Mouse (Mus musculus): ENCODE results near the gene Trabd2b. TPM values are rescaled to one million over a fixed set of nuclear protein-coding genes. Genes with fewer than 3 reads are reported as not detected.

Trabd2b gene
- polyA plus RNA-seq, 1 experiment from 2014 or later = 2.0 TPM

DNA sequence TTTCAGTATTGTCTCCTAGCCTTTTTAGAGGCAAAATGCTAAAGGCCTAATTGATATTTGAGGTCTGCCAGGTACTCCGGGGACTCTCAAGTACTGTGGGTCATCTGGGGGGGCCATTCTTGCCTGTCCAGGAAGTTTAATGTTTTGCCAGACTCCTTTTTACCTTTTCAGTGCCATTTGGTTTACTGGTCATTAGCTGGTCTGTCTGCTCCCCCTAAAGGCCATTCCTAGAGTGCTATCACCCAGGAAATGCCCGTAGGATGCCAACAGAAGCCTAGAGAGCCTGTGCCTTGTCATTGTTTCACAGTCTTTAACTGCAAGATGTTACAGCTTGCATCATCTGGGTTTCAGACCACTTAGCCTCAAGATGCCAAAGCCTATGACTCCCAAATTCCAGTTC, 35.7 kb downstream of the Trabd2b start:
- H3K4me1 ChIP-seq (replicated peaks; ENCODE audit: control insufficient read depth, insufficient read depth, low read length) = no peaks in the 10 kb centered on the region
- no peaks in the 10 kb centered on the region for H3K36me3 ChIP-seq (ENCODE audit: control insufficient read depth, insufficient read depth, low read length)
- no peak overlapping the region for H3K9ac ChIP-seq (ENCODE audit: low read depth, low read length)
- H3K9me3 ChIP-seq (ENCODE audit: control insufficient read depth, low read length) = no peaks in the 10 kb centered on the region
- H3K27me3 ChIP-seq (ENCODE audit: control insufficient read depth, insufficient read depth, low read length) = no peaks in the 10 kb centered on the region
- no peak overlapping the region for H3K27ac ChIP-seq (ENCODE audit: low read depth, low read length)
- ATAC-seq (ENCODE audit: low FRiP score) = no peak
- no peak overlapping the region for H3K4me2 ChIP-seq (replicated peaks; ENCODE audit: low read depth, low read length)
- WGBS = 71% methylated on average over 2 of the region's 2 CpGs
- H3K4me3 ChIP-seq (ENCODE audit: low read depth, low read length) = no peak overlapping the region
- no peak for DNase-seq (ENCODE audit: low spot score)

DNA sequence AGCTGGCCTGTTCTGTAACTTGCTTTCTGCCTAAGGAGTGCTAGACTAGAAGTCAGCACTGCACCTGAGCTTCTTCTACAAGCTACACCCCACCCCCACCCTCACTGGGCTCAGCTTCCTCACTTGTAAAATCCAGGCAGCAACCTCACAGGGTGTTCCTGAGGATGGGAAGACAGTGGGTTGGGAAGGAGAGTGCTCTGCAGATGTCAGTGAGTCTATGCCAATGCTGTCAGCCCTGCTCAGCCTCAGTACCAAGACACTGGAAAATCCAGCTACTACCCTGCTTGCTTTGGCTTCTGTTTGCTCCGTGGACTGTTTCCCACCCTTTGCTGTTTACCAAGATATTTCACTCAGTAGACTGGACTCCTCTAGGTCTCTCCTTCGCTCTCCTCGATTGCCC, 36.1 kb downstream of the Trabd2b start:
- Histone ChIP-seq H3K27ac (ENCODE audit: low read depth, low read length) (no peak overlapping the region), H3K36me3 (ENCODE audit: control insufficient read depth, insufficient read depth, low read length) (no peaks in the 10 kb centered on the region), H3K9ac (ENCODE audit: low read depth, low read length) (no peak overlapping the region), H3K4me2 (replicated peaks; ENCODE audit: low read depth, low read length) (no peak overlapping the region), H3K9me3 (ENCODE audit: control insufficient read depth, low read length) (no peaks in the 10 kb centered on the region), H3K4me3 (ENCODE audit: low read depth, low read length) (no peak overlapping the region), H3K4me1 (replicated peaks; ENCODE audit: control insufficient read depth, insufficient read depth, low read length) (no peaks in the 10 kb centered on the region), H3K27me3 (ENCODE audit: control insufficient read depth, insufficient read depth, low read length) (no peaks in the 10 kb centered on the region)
- DNase-seq (ENCODE audit: low spot score) (no peak), ATAC-seq (ENCODE audit: low FRiP score) (no peak)
- 87% methylated on average over 3 of the region's 3 CpGs for WGBS

DNA sequence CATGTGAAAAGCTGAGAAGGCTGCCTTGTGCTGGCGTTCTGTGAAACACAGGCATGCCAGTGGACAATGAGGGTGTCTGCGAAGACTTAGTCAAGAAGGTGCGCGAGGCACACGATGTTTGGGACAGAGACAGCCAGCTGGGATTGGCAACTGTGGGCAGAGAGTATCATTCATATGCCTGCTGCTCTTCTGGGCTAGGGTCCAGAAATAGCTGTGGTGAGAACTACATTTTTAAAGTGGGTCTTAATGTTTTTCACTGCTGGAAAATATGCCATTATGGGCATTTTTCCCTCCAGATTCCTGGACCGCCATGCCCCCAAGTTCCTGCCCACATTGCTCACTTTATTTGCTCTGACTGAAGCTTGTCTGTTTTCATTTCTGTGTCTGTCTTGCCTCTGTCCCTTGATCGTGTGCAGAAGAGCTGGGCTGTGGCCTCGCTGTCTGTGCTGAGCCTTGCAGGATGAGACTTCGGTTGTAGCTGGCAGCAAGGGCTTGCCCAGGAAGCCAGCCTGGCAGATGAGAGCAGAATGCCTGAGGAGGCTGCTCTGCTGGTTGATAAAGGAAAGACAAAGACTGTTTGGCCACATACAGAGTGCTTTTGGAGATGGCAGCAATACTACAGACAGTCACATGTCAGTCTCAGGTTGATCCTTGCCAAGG, 42.0 kb downstream of the Trabd2b start:
- DNase-seq (ENCODE audit: low spot score) (no peak), ATAC-seq (ENCODE audit: low FRiP score) (no peak)
- H3K36me3 ChIP-seq (ENCODE audit: control insufficient read depth, insufficient read depth, low read length) = no peaks in the 10 kb centered on the region
- no peak overlapping the region for H3K9ac ChIP-seq (ENCODE audit: low read depth, low read length)
- 94% methylated on average over 9 of the region's 9 CpGs for WGBS
- no peaks in the 10 kb centered on the region for H3K4me1 ChIP-seq (replicated peaks; ENCODE audit: control insufficient read depth, insufficient read depth, low read length)
- H3K27me3 ChIP-seq (ENCODE audit: control insufficient read depth, insufficient read depth, low read length) = no peaks in the 10 kb centered on the region
- H3K4me3 ChIP-seq (ENCODE audit: low read depth, low read length) = no peak overlapping the region
- no peak overlapping the region for H3K27ac ChIP-seq (ENCODE audit: low read depth, low read length)
- H3K4me2 ChIP-seq (replicated peaks; ENCODE audit: low read depth, low read length) = no peak overlapping the region
- H3K9me3 ChIP-seq (ENCODE audit: control insufficient read depth, low read length) = no peaks in the 10 kb centered on the region

DNA sequence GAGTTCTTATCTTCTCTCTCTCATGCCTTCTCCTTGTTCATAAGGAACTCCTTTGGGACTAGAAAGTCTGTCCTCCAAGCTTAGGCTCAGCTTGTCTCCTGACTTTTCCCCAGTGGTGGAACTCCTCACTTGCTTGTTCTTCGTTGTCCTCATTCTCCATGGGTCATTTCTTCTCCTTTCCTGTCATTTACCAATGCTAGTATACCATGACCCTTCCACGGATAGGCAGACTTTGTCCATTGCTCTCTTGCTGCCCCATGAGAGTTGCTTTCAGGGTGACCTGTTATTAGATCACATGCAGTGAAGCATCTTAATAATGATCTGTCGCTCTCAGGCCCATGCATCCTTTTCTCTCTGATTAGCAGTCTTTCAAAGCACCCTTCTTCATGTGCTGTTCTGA, 46.6 kb downstream of the Trabd2b start:
- Histone ChIP-seq H3K27me3 (ENCODE audit: control insufficient read depth, insufficient read depth, low read length) (no peaks in the 10 kb centered on the region), H3K9me3 (ENCODE audit: control insufficient read depth, low read length) (no peaks in the 10 kb centered on the region), H3K4me1 (replicated peaks; ENCODE audit: control insufficient read depth, insufficient read depth, low read length) (no peaks in the 10 kb centered on the region), H3K4me2 (replicated peaks; ENCODE audit: low read depth, low read length) (no peak overlapping the region), H3K36me3 (ENCODE audit: control insufficient read depth, insufficient read depth, low read length) (no peaks in the 10 kb centered on the region), H3K4me3 (ENCODE audit: low read depth, low read length) (no peak overlapping the region), H3K9ac (ENCODE audit: low read depth, low read length) (no peak overlapping the region), H3K27ac (ENCODE audit: low read depth, low read length) (no peak overlapping the region)
- WGBS = 64% methylated on average over 3 of the region's 3 CpGs
- no peak for DNase-seq (ENCODE audit: low spot score)
- no peak for ATAC-seq (ENCODE audit: low FRiP score)

DNA sequence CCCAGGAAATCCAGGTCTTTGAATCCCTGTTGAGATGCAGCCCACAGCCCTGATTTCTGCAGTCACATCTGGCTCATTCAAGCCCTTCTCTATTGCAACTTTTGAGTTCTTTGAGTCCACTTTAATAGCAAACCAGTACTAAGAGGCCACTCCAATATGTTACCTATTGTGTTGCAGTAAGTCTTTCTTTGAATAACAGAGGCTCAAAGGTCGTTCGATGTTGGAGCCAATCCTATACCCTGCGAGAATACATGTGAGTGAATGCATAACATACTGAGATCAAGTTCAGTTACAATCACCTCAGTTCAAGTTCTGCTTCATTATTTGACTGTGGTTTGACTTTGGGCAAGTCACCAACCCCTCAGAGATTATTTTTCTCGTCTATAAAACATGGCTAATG, 47.5 kb downstream of the Trabd2b start:
- WGBS = 83% methylated on average over 4 of the region's 4 CpGs
- H3K36me3 ChIP-seq (ENCODE audit: control insufficient read depth, insufficient read depth, low read length) = no peaks in the 10 kb centered on the region
- no peaks in the 10 kb centered on the region for H3K27me3 ChIP-seq (ENCODE audit: control insufficient read depth, insufficient read depth, low read length)
- no peak overlapping the region for H3K4me3 ChIP-seq (ENCODE audit: low read depth, low read length)
- no peak overlapping the region for H3K4me2 ChIP-seq (replicated peaks; ENCODE audit: low read depth, low read length)
- H3K4me1 ChIP-seq (replicated peaks; ENCODE audit: control insufficient read depth, insufficient read depth, low read length) = no peaks in the 10 kb centered on the region
- ATAC-seq (ENCODE audit: low FRiP score) (no peak), DNase-seq (ENCODE audit: low spot score) (no peak)
- no peak overlapping the region for H3K27ac ChIP-seq (ENCODE audit: low read depth, low read length)
- no peak overlapping the region for H3K9ac ChIP-seq (ENCODE audit: low read depth, low read length)
- no peaks in the 10 kb centered on the region for H3K9me3 ChIP-seq (ENCODE audit: control insufficient read depth, low read length)

DNA sequence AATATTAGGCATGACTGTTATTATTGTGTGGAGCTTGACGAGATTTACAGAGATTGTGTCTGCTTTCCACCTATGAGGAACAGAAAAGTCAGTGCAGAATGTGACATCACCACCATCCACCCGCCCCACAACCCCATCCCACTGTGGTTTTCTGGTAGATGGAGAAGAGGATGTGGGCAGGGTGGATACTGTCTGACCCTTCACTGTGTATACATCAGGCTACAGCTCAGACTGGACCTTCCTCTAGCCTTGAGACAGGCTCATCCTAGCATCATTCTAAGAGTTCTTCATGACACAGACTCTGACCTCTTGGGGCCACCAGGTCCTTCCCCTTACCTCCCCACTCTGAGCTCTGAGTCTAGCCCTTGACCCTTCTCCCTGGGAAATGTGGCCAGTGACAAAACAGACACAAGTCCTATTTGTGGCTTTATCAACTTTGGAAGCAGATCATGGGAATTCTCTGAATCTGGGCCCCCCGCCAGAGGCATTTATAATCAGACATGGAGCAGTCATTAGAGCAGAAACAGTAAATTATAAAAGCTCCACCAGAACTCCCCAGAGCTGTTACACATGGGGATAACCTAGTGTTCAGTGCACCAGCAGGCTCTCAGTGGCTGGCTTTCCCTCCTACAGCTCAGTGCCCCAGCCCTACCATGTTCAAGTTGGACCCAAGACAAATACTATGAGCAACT, 48.1 kb downstream of the Trabd2b start:
- H3K36me3 ChIP-seq (ENCODE audit: control insufficient read depth, insufficient read depth, low read length) = no peaks in the 10 kb centered on the region
- DNase-seq (ENCODE audit: low spot score) = no peak
- H3K4me1 ChIP-seq (replicated peaks; ENCODE audit: control insufficient read depth, insufficient read depth, low read length) = no peaks in the 10 kb centered on the region
- H3K9ac ChIP-seq (ENCODE audit: low read depth, low read length) = no peak overlapping the region
- no peak for ATAC-seq (ENCODE audit: low FRiP score)
- no peak overlapping the region for H3K4me2 ChIP-seq (replicated peaks; ENCODE audit: low read depth, low read length)
- H3K27me3 ChIP-seq (ENCODE audit: control insufficient read depth, insufficient read depth, low read length) = no peaks in the 10 kb centered on the region
- no peaks in the 10 kb centered on the region for H3K9me3 ChIP-seq (ENCODE audit: control insufficient read depth, low read length)
- WGBS = 84% methylated on average over 3 of the region's 3 CpGs
- no peak overlapping the region for H3K4me3 ChIP-seq (ENCODE audit: low read depth, low read length)
- H3K27ac ChIP-seq (ENCODE audit: low read depth, low read length) = no peak overlapping the region

DNA sequence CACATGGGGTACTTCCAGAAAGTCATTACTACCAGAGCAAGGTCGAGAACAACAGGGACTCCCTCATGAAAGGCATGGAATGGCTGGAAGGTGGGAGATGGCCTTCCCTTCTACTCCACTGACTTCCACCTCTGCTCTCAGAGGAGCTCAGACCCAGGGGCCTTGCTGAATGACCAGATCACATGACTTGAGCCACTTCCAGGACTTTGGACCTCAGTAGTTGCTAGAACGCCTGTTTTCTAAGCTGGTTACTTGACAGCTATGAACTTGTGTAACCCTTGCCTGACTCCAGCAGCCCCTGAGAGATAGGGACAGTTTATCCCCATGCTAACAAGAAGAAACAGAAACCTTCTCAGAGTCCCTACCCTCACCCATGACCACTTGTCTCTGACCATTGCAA, 50.6 kb downstream of the Trabd2b start:
- WGBS = 93% methylated on average over 2 of the region's 2 CpGs
- ATAC-seq (ENCODE audit: low FRiP score) = no peak
- H3K27me3 ChIP-seq (ENCODE audit: control insufficient read depth, insufficient read depth, low read length) = no peaks in the 10 kb centered on the region
- H3K36me3 ChIP-seq (ENCODE audit: control insufficient read depth, insufficient read depth, low read length) = no peaks in the 10 kb centered on the region
- H3K4me2 ChIP-seq (replicated peaks; ENCODE audit: low read depth, low read length) = no peak overlapping the region
- no peak overlapping the region for H3K9ac ChIP-seq (ENCODE audit: low read depth, low read length)
- H3K9me3 ChIP-seq (ENCODE audit: control insufficient read depth, low read length) = no peaks in the 10 kb centered on the region
- no peak for DNase-seq (ENCODE audit: low spot score)
- no peak overlapping the region for H3K4me3 ChIP-seq (ENCODE audit: low read depth, low read length)
- H3K4me1 ChIP-seq (replicated peaks; ENCODE audit: control insufficient read depth, insufficient read depth, low read length) = no peaks in the 10 kb centered on the region
- no peak overlapping the region for H3K27ac ChIP-seq (ENCODE audit: low read depth, low read length)

DNA sequence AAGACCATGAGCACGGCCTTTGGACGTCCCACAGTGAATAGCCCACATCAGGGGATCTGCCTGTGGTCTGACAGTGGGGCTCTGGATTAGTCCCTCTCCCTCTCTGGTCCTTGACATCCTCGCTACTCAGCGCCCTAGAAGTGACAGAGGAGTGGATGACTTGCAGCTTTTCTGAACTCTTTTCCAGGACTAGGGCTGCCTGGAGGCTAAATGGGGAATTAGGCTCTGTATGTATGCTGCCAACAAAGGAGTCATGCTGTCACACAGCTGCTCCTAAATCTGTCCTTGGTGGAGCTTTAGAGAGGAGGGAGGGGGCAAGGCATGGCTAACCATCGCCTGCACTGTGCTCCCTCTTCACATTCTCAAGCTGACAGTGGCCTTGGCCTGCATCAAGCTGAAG, 53.1 kb downstream of the Trabd2b start:
- DNase-seq (ENCODE audit: low spot score) = no peak
- Histone ChIP-seq H3K4me1 (replicated peaks; ENCODE audit: control insufficient read depth, insufficient read depth, low read length) (no peaks in the 10 kb centered on the region), H3K9ac (ENCODE audit: low read depth, low read length) (no peak overlapping the region), H3K36me3 (ENCODE audit: control insufficient read depth, insufficient read depth, low read length) (no peaks in the 10 kb centered on the region), H3K27ac (ENCODE audit: low read depth, low read length) (no peak overlapping the region), H3K9me3 (ENCODE audit: control insufficient read depth, low read length) (no peaks in the 10 kb centered on the region), H3K27me3 (ENCODE audit: control insufficient read depth, insufficient read depth, low read length) (no peaks in the 10 kb centered on the region), H3K4me3 (ENCODE audit: low read depth, low read length) (no peak overlapping the region), H3K4me2 (replicated peaks; ENCODE audit: low read depth, low read length) (no peak overlapping the region)
- peak; percentile 56 for ATAC-seq (ENCODE audit: low FRiP score)
- WGBS = 31% methylated on average over 5 of the region's 5 CpGs

DNA sequence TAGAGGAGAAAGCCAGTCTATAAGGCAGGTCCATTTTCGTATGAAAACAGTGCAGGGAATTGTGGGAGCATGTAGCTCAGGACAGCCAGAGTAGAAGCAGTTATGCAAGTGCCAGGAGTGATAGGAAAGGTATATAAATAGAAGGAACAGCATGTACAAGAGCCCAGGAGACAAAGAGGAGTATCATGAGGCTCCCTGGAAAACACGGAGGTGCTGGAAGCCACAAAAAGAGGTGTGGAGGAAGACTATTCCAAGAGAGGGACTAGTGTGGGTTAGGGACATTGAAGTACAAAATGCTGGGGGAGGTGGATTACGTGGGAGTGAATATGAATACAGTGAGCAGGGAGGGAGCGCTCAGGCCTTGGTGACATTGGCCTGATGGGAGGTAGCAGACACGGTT, 53.9 kb downstream of the Trabd2b start:
- H3K27ac ChIP-seq (ENCODE audit: low read depth, low read length) = no peak overlapping the region
- H3K9ac ChIP-seq (ENCODE audit: low read depth, low read length) = no peak overlapping the region
- H3K9me3 ChIP-seq (ENCODE audit: control insufficient read depth, low read length) = no peaks in the 10 kb centered on the region

More for the DNA sequence above, 53.9 kb downstream of the Trabd2b start:
- Histone ChIP-seq H3K4me1 (replicated peaks; ENCODE audit: control insufficient read depth, insufficient read depth, low read length) (no peaks in the 10 kb centered on the region), H3K27me3 (ENCODE audit: control insufficient read depth, insufficient read depth, low read length) (no peaks in the 10 kb centered on the region), H3K4me2 (replicated peaks; ENCODE audit: low read depth, low read length) (no peak overlapping the region), H3K36me3 (ENCODE audit: control insufficient read depth, insufficient read depth, low read length) (no peaks in the 10 kb centered on the region), H3K4me3 (ENCODE audit: low read depth, low read length) (no peak overlapping the region)
- DNase-seq (ENCODE audit: low spot score) (no peak), ATAC-seq (ENCODE audit: low FRiP score) (no peak)
- 86% methylated on average over 5 of the region's 5 CpGs for WGBS
